Mouse (Mus musculus) liver, embryonic 15.5 days (tissue): Measurements from ENCODE around the gene 1700016D06Rik. TPM values are rescaled to one million over a fixed set of nuclear protein-coding genes. Genes with fewer than 3 reads are reported as not detected.
"Not testable (repeated sequence)": the region's sequence is repeated elsewhere in the genome, so short reads cannot be mapped to it uniquely, and the experiment has no call there.

Experiments used
- ATAC-seq: fragments of 200-750 bp; cut with Nextera tagmentation; 2 replicates; pipeline ENCODE4 v1.8.0; 2017; ENCODE audit warnings: moderate number of reproducible peaks, mild to moderate bottlenecking, moderate library complexity; ENCODE audit not compliant: insufficient read depth
- H3K27ac ChIP-seq: fragments of 300-500 bp; sonication (generic); replicated peaks from 2 replicates; pipeline ENCODE4 v1.5.1; 2015; ENCODE audit warnings: mild to moderate bottlenecking, inconsistent platforms
- H3K27me3 ChIP-seq: fragments of 300-500 bp; sonication (generic); 2 replicates; pipeline ENCODE4 v1.6.1; 2015; ENCODE audit warnings: mild to moderate bottlenecking, inconsistent platforms
- H3K36me3 ChIP-seq: fragments of 300-500 bp; sonication (generic); replicated peaks from 2 replicates; pipeline ENCODE4 v1.6.1; 2015; ENCODE audit warnings: moderate library complexity, mild to moderate bottlenecking, inconsistent platforms
- H3K4me1 ChIP-seq: fragments of 300-500 bp; sonication (generic); replicated peaks from 2 replicates; pipeline ENCODE4 v1.6.1; 2015; ENCODE audit warnings: inconsistent platforms
- H3K4me2 ChIP-seq: fragments of 300-500 bp; sonication (generic); 2 replicates; pipeline ENCODE4 v1.6.1; 2015; ENCODE audit warnings: moderate library complexity, mild to moderate bottlenecking, inconsistent platforms
- H3K4me3 ChIP-seq: fragments of 300-500 bp; sonication (generic); replicated peaks from 2 replicates; pipeline ENCODE4 v1.5.1; 2015; ENCODE audit warnings: mild to moderate bottlenecking, inconsistent platforms
- H3K9ac ChIP-seq: fragments of 300-500 bp; sonication (generic); 2 replicates; pipeline ENCODE4 v1.6.1; 2015; ENCODE audit warnings: moderate library complexity, mild to moderate bottlenecking, inconsistent platforms
- H3K9me3 ChIP-seq: fragments of 300-500 bp; sonication (generic); replicated peaks from 2 replicates; pipeline ENCODE4 v1.6.1; 2016; ENCODE audit warnings: inconsistent platforms
- WGBS: fragments of 180-500 bp; shearing (Covaris S2); methylation state at CpG from one replicate; pipeline ENCODE4 v1.1.7; 2015; ENCODE audit warnings: mixed read lengths; ENCODE audit not compliant: insufficient replicate concordance; 5-methylcytosine and 5-hydroxymethylcytosine counted together
- polyA plus RNA-seq: library from polyadenylated mRNA; unstranded; fragments of >200 nt; fragmentation: Nextera tagmentation; extraction: Ambion mirVana; gene quantifications from 2 replicates; pipeline ENCODE4 v1.2.1, GENCODE M21; 2015

The 1700016D06Rik gene
- polyA plus RNA-seq, 1 experiment from 2014 or later = not detected

DNA sequence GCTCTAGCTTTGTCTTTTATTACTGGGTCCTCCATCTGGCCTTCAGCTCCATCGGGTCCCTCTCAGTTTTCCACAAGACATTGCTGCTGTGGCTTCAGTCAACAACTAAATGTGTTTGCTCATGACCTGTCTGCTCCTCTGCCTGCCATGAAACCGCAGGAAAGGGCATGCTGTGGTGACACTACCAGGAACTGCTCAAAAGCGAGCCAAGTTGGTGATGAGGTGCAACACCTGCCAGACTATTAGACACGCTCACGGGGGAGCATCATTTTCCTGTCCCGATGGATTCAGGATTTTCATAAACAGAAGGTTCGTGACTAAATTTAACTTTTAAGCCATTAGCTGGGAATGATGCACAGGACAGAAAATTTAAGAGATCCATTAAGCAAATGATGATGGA lies 16.3 kb downstream of the 1700016D06Rik start:
- Histone ChIP-seq H3K27me3 (no peaks in the 10 kb centered on the region), H3K27ac (no peak overlapping the region), H3K9me3 (0 out of 2 replicates have a peak, but pooled peaks cover 6% of the 10 kb centered on the region), H3K9ac (no peak overlapping the region), H3K36me3 (no peaks in the 10 kb centered on the region), H3K4me2 (no peak overlapping the region), H3K4me3 (no peak overlapping the region), H3K4me1 (no peaks in the 10 kb centered on the region)
- 70% methylated on average over 7 of the region's 7 CpGs for WGBS
- ATAC-seq = no peak

DNA sequence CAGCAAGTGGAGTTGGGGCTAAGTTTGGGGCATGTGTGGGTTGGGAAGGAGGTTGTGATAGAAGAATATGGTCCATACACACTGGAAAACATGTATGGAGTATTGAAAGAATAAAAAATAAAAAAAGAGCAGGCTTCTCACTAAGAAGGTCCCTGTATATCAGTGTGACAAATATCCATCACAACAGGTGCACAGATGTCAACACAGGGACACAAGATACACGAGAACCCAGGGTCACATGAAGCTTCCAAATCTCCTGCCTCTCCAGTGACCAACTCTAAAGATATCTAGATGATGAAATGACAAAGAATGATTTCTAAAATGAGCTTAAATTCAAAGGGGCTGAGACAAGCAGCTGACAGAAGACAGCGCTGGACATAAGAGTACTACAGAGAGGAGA lies 32.6 kb downstream of the 1700016D06Rik start:
- Histone ChIP-seq H3K27ac (no peak overlapping the region), H3K4me2 (no peak overlapping the region), H3K9me3 (no peaks in the 10 kb centered on the region), H3K27me3 (no peaks in the 10 kb centered on the region), H3K36me3 (no peaks in the 10 kb centered on the region), H3K4me1 (no peaks in the 10 kb centered on the region), H3K9ac (no peak overlapping the region), H3K4me3 (no peak overlapping the region)
- ATAC-seq = no peak
- WGBS = 34% methylated on average over 2 of the region's 2 CpGs

DNA sequence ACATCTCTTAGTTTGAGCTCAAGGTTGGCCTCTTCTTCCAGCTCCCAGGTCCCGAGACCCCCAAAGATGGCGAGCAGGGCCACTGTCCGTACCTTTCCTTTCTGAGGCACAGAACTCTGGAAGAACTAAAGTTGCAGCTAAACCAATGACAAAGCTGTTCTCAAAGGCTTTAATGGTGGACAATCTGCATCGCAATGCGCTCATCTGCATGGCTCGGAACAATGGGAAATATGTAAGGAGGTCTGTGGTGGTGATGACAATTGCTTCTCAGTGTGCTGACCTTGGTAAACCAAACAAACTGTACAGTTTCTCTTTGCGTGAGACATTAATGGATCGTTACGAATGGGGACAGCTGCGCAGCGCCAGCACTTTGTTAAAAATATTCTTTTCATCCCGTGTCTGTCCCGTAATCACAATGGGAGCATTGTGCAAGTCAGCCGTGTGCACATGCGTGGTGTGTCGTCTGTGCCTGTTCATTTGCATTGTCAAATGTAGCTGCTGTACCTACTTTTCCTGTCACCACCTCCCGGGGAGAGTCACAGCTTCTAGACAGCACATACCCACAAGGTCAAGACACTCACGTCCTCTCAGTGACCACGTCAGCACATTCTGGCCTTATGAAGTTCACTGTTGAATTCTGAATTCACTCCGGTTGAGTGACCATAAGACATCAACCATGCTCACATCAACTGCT lies 34.7 kb downstream of the 1700016D06Rik start:
- not testable (repeated sequence) for H3K9ac ChIP-seq, H3K27me3 ChIP-seq, H3K4me3 ChIP-seq, ATAC-seq, H3K27ac ChIP-seq, H3K9me3 ChIP-seq, H3K4me1 ChIP-seq, H3K36me3 ChIP-seq, H3K4me2 ChIP-seq
- WGBS = 77% methylated on average over 20 of the region's 20 CpGs

DNA sequence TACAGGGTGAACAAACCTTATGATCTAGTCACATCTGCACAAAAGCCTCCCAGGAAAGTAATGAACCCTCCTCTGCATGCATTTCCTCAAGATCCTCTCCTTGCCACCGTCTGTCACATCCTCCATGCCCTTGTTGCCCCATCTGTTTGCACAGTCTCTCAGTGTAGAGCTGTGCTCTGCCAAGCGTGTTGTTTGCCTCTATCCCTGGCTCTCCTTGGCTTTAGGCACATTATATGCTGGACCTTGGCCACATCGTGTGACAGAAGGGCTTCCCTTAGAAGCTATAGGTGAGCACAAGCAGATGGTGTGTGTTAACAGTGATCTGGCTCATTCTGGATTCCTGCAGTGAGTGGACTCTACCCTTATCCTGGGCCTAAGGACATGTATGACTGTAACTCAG lies 38.9 kb downstream of the 1700016D06Rik start:
- Histone ChIP-seq H3K9me3 (no peaks in the 10 kb centered on the region), H3K4me1 (no peaks in the 10 kb centered on the region), H3K27me3 (no peaks in the 10 kb centered on the region), H3K4me2 (no peak overlapping the region), H3K36me3 (no peaks in the 10 kb centered on the region), H3K27ac (no peak overlapping the region), H3K9ac (no peak overlapping the region), H3K4me3 (no peak overlapping the region)
- ATAC-seq = no peak
- 54% methylated on average over 3 of the region's 3 CpGs for whole genome bisulfite sequencing

DNA sequence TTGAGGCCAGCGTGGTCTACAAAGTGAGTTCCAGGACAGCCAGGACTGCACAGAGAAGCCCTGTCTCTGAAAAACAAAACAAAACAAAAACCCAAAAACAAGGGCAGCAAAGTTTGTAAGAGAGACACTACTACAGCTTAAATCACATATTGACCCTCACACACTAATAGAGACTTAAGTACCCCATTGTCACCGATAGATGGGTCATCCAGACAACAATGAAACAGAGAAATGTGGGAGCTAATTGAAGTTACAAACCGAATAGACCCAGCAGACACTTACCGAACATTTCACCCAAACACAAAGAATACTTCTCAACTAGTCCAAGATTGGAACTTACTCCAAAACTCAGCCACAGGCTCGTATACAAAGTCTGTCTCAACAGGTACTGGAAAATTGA lies 50.8 kb downstream of the 1700016D06Rik start:
- no peak overlapping the region for H3K4me3 ChIP-seq
- WGBS = 73% methylated on average over 5 of the region's 5 CpGs
- H3K27me3 ChIP-seq = no peaks in the 10 kb centered on the region
- ATAC-seq = no peak
- H3K27ac ChIP-seq = no peak overlapping the region
- H3K9me3 ChIP-seq = no peaks in the 10 kb centered on the region
- H3K9ac ChIP-seq = no peak overlapping the region
- no peak overlapping the region for H3K4me2 ChIP-seq
- no peaks in the 10 kb centered on the region for H3K36me3 ChIP-seq
- no peaks in the 10 kb centered on the region for H3K4me1 ChIP-seq

DNA sequence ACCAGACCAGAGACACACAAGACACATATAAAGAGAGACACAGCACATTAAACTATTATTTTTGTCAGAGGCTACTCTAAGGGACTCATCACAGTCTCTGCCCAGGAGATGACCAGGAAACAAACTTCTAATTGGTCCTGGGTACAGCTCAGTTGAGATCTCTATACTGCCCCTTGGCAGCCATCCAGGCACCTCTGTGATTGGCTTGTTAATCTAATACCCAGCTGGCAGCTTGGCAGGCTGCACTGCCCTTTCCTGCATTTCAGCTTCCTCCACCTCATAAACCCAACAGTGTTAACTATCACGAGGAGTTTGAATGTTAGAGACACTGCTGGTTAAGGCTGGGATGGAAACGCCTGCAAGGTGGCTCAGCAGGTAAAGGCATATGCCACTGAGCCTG lies 57.7 kb downstream of the 1700016D06Rik start:
- Histone ChIP-seq H3K27ac (no peak overlapping the region), H3K4me1 (no peaks in the 10 kb centered on the region), H3K4me2 (no peak overlapping the region), H3K27me3 (no peaks in the 10 kb centered on the region), H3K9ac (no peak overlapping the region), H3K4me3 (no peak overlapping the region), H3K36me3 (no peaks in the 10 kb centered on the region), H3K9me3 (no peaks in the 10 kb centered on the region)
- ATAC-seq = no peak
- 56% methylated on average over 2 of the region's 2 CpGs for WGBS

DNA sequence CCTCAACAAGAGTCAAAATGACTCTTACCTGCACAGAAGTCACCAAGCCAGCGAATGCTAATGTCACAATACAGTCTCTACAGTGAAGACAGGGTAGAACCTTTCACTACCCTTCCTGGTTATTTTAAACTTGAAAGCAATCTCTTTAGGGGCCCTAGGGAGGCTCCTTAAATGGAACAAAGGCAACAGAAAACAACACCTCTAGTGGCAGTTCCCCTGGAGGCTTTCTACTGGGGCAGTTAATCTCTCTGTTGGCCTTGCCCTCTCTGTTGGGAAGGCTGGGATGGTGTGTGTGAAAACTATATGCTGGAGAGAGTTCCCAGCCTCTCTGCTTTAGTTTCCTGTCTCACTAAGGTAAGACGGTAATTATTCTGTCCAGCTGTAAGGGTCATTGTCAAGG lies 60.3 kb downstream of the 1700016D06Rik start:
- Histone ChIP-seq H3K9me3 (no peaks in the 10 kb centered on the region), H3K4me2 (no peak overlapping the region), H3K27ac (no peak overlapping the region), H3K27me3 (no peaks in the 10 kb centered on the region), H3K4me3 (no peak overlapping the region), H3K36me3 (no peaks in the 10 kb centered on the region), H3K9ac (no peak overlapping the region), H3K4me1 (peaks cover 12% of the 10 kb centered on the region)
- ATAC-seq = no peak
- WGBS = 64% methylated on average over 2 of the region's 2 CpGs

DNA sequence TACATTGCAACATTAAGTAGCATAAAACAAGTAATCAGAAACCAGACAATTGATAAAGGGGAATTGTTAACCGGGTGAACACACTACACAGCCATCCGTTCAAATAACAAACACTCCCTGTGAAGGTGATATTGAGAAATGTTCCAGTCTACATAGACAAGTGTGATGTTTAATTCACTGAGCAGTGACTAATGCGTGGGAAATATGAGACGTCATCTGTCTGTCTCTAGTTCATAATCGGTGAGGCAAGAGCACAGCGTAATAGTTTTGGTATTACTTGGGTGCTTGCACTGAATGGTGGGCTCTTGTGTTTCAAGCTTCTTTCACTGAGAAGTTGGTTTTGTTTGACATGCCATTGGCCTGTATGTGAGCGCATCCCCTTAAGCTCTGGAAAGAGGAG lies 63.3 kb downstream of the 1700016D06Rik start:
- no peak overlapping the region for H3K27ac ChIP-seq
- no peaks in the 10 kb centered on the region for H3K36me3 ChIP-seq
- H3K4me2 ChIP-seq = no peak overlapping the region
- no peak for ATAC-seq
- H3K9ac ChIP-seq = no peak overlapping the region
- no peak overlapping the region for H3K4me3 ChIP-seq
- H3K27me3 ChIP-seq = no peaks in the 10 kb centered on the region
- peaks cover 35% of the 10 kb centered on the region for H3K4me1 ChIP-seq
- H3K9me3 ChIP-seq = no peaks in the 10 kb centered on the region
- 83% methylated on average over 7 of the region's 7 CpGs for WGBS

DNA sequence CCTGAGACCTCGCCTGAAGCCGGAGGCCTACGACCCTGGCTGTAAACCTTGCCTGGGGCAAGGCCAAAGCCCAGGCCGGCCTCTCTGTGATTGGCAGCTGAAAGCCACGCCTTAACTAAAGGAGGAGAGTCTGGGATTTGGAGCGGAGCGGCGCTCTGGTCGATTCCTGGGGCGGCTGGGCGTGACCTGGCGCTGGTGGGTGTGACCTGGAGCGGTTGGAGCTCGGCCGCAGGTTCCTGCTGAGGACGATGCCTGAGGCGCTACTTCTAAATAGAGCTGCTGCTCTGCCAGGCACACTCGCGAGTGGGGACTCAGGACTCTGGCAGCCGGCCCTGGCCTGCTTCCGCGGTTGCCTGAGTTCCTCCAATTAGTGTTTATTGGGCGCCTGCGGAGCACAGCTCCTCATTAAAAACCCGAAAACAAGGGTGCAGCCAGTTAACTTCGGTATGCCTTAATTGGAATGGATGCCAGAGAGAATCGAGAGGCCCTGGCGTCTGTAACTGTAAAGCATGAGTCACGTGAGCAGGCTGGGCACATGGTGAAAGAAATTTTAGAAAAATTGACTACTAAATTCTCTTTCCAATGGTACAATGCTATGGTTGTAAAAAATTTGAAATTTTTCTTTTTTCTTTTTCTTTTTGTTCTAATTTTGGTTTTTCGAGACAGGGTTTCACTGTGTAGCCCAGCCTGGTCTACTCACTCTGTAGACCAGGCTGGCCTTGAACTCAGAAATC lies 64.4 kb downstream of the 1700016D06Rik start:
- no peaks in the 10 kb centered on the region for H3K27me3 ChIP-seq
- H3K9me3 ChIP-seq = no peaks in the 10 kb centered on the region
- 2% methylated on average over 30 of the region's 30 CpGs for WGBS
- peaks cover 6% of the 10 kb centered on the region for H3K36me3 ChIP-seq
- peak overlapping the region; percentile 94 for H3K27ac ChIP-seq
- ATAC-seq = peak; percentile 76
- peak overlapping the region; percentile 94 for H3K4me3 ChIP-seq
- peaks cover 38% of the 10 kb centered on the region for H3K4me1 ChIP-seq
- H3K4me2 ChIP-seq = peak overlapping the region; percentile 98
- peak overlapping the region; percentile 57 for H3K9ac ChIP-seq

DNA sequence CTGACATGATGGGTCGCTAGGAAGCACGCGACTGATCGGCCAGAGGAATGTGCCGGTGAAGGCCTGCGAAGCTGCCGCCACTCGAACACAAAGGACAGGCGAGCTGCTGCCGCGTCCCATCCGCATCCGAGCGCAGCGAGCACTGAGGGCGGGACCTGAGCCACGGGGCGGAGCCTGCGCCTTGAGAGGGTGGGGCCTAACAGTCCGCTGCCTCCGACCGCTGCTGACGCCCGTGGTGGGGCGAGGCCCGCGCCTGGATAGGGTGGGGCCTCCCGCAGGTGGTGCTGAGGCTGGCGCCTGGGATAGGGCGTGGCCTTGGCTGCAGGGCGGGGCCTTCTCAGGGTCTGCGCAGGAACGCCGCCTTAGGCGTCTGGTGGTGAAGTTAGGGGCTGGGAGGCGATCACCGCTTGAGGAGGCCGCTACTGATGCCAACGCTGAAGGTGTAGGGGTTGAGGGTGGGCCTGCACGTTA lies 65.2 kb downstream of the 1700016D06Rik start, which contains the start of gene Ankrd10:
Gene Ankrd10, minus strand, starts transcription at position 147 of the 471 bp plus-strand sequence.
- peak within 1 kb of the TSS; percentile 84 for H3K9ac ChIP-seq
- 0% methylated on average over 40 of the region's 40 CpGs for WGBS
- peak within 1 kb of the TSS; percentile 94 for H3K4me3 ChIP-seq
- peaks cover 41% of the 10 kb centered on the region for H3K4me1 ChIP-seq
- H3K27me3 ChIP-seq = no peaks in the 10 kb centered on the region
- peaks cover 15% of the 10 kb centered on the region for H3K36me3 ChIP-seq
- peak within 1 kb of the TSS; percentile 98 for H3K4me2 ChIP-seq
- H3K27ac ChIP-seq = peak within 1 kb of the TSS; percentile 94
- H3K9me3 ChIP-seq = no peaks in the 10 kb centered on the region
- ATAC-seq = peak; percentile 93

DNA sequence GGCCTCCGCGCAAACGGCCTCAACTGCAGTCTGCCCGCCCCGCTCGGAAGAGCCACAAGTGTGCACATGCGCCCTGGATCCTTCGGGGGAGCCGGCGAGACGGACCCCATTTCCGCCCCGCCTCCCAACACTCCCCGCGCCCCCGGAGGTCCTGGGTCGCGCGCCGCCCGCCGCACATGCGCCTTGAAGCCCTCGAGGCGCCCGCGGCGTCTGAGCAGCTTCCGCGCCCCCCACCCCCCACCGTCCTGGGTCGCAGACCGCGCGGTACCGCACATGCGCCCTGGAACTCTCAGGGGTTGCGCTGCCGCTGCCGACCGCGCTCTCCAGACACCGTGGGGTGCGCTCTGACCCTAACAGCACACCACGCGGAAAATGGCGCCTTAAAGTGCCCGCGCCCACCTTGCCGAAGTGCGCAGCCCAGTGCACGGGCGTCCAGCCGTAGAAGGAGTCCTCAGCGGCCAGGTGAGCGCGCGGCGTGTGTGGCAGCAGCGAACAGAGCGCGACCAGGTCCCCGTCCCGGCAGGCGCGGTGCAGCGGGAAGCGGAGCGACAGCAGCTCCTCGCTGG lies 65.8 kb downstream of the 1700016D06Rik start:
- under 1% methylated on average over 70 of the region's 70 CpGs for WGBS
- Histone ChIP-seq H3K36me3 (peaks cover 20% of the 10 kb centered on the region), H3K4me3 (peak overlapping the region; percentile 94), H3K27me3 (no peaks in the 10 kb centered on the region), H3K4me2 (peak overlapping the region; percentile 98), H3K9me3 (no peaks in the 10 kb centered on the region), H3K27ac (peak overlapping the region; percentile 94), H3K9ac (peak overlapping the region; percentile 84), H3K4me1 (peaks cover 45% of the 10 kb centered on the region)
- ATAC-seq = peak; percentile 44
